Mouse (Mus musculus): ENCODE results near the gene Muc13. TPM values are rescaled to one million over a fixed set of nuclear protein-coding genes. Genes with fewer than 3 reads are reported as not detected.

The Muc13 gene
- total and polyA plus RNA-seq, 2 experiments from 2014 or later, result not detected

- no peak for DNase-seq (ENCODE audit: low spot score)
- no peak overlapping the region for H3K4me3 ChIP-seq (ENCODE audit: low read depth, low read length)
- TF ChIP-seq CTCF (IDR thresholded peaks at IDR 0.05; ENCODE audit: low read depth) (no peak), EP300 (IDR thresholded peaks at IDR 0.05; ENCODE audit: low read depth) (no peak)
- H3K27ac ChIP-seq (ENCODE audit: low read depth), result no peak overlapping the region
- no peak overlapping the region for H3K4me2 ChIP-seq (ENCODE audit: low read depth, low read length)
- peaks cover 6% of the 10 kb centered on the region for H3K4me1 ChIP-seq (ENCODE audit: control insufficient read depth, insufficient read depth)
- WGBS, result 62% methylated on average over 5 of the region's 5 CpGs
- H3K36me3 ChIP-seq (replicated peaks; ENCODE audit: control insufficient read depth, insufficient read depth, low read length), result no peaks in the 10 kb centered on the region
- no peaks in the 10 kb centered on the region for H3K27me3 ChIP-seq (ENCODE audit: control insufficient read depth, insufficient read depth, low read length)
- ATAC-seq (ENCODE audit: insufficient read depth, low read depth), result no peak
- no peak overlapping the region for H3K9ac ChIP-seq (replicated peaks; ENCODE audit: low read depth, low read length)
- no peaks in the 10 kb centered on the region for H3K9me3 ChIP-seq (replicated peaks; ENCODE audit: control insufficient read depth, low read length)
These were observed 11.8 kb upstream of the Muc13 start for GRCm38 (mm10) chr16:33781789-33782728.

- Histone ChIP-seq H3K36me3 (replicated peaks; ENCODE audit: control insufficient read depth, insufficient read depth, low read length) (no peaks in the 10 kb centered on the region), H3K4me2 (ENCODE audit: low read depth, low read length) (no peak overlapping the region), H3K4me3 (ENCODE audit: low read depth, low read length) (no peak overlapping the region), H3K27me3 (ENCODE audit: control insufficient read depth, insufficient read depth, low read length) (no peaks in the 10 kb centered on the region), H3K9ac (replicated peaks; ENCODE audit: low read depth, low read length) (no peak overlapping the region), H3K4me1 (ENCODE audit: control insufficient read depth, insufficient read depth) (peaks cover 8% of the 10 kb centered on the region), H3K9me3 (replicated peaks; ENCODE audit: control insufficient read depth, low read length) (no peaks in the 10 kb centered on the region), H3K27ac (ENCODE audit: low read depth) (no peak overlapping the region)
- 86% methylated on average over 1 of the region's 1 CpGs for WGBS
- ATAC-seq (ENCODE audit: insufficient read depth, low read depth), result no peak
- no peak for TF ChIP-seq EP300 (IDR thresholded peaks at IDR 0.05; ENCODE audit: low read depth)
- no peak for TF ChIP-seq CTCF (IDR thresholded peaks at IDR 0.05; ENCODE audit: low read depth)
- no peak for DNase-seq (ENCODE audit: low spot score)
These were observed 11.1 kb upstream of the Muc13 start for GRCm38 (mm10) chr16:33782729-33783091.

GRCm38 (mm10) chr16:33784547-33784946 is 9.3 kb upstream of the Muc13 start:
- 73% methylated on average over 1 of the region's 1 CpGs for WGBS
- no peak for ATAC-seq (ENCODE audit: insufficient read depth, low read depth)
- no peaks in the 10 kb centered on the region for H3K27me3 ChIP-seq (ENCODE audit: control insufficient read depth, insufficient read depth, low read length)
- H3K9ac ChIP-seq (replicated peaks; ENCODE audit: low read depth, low read length), result no peak overlapping the region
- DNase-seq (ENCODE audit: low spot score), result no peak
- H3K4me3 ChIP-seq (ENCODE audit: low read depth, low read length), result no peak overlapping the region
- H3K4me2 ChIP-seq (ENCODE audit: low read depth, low read length), result no peak overlapping the region
- H3K4me1 ChIP-seq (ENCODE audit: control insufficient read depth, insufficient read depth), result peaks cover 8% of the 10 kb centered on the region
- no peaks in the 10 kb centered on the region for H3K36me3 ChIP-seq (replicated peaks; ENCODE audit: control insufficient read depth, insufficient read depth, low read length)
- H3K9me3 ChIP-seq (replicated peaks; ENCODE audit: control insufficient read depth, low read length), result no peaks in the 10 kb centered on the region
- H3K27ac ChIP-seq (ENCODE audit: low read depth), result no peak overlapping the region
- TF ChIP-seq EP300 (IDR thresholded peaks at IDR 0.05; ENCODE audit: low read depth) (no peak), CTCF (IDR thresholded peaks at IDR 0.05; ENCODE audit: low read depth) (no peak)

- Histone ChIP-seq H3K27me3 (ENCODE audit: control insufficient read depth, insufficient read depth, low read length) (no peaks in the 10 kb centered on the region), H3K36me3 (replicated peaks; ENCODE audit: control insufficient read depth, insufficient read depth, low read length) (no peaks in the 10 kb centered on the region), H3K4me1 (ENCODE audit: control insufficient read depth, insufficient read depth) (peaks cover 8% of the 10 kb centered on the region), H3K9ac (replicated peaks; ENCODE audit: low read depth, low read length) (no peak overlapping the region), H3K27ac (ENCODE audit: low read depth) (no peak overlapping the region), H3K4me3 (ENCODE audit: low read depth, low read length) (no peak overlapping the region), H3K9me3 (replicated peaks; ENCODE audit: control insufficient read depth, low read length) (no peaks in the 10 kb centered on the region), H3K4me2 (ENCODE audit: low read depth, low read length) (no peak overlapping the region)
- DNase-seq (ENCODE audit: low spot score) (no peak), ATAC-seq (ENCODE audit: insufficient read depth, low read depth) (no peak)
- no peak for TF ChIP-seq CTCF (IDR thresholded peaks at IDR 0.05; ENCODE audit: low read depth)
- TF ChIP-seq EP300 (IDR thresholded peaks at IDR 0.05; ENCODE audit: low read depth), result no peak
- WGBS, result 57% methylated on average over 8 of the region's 8 CpGs
These were observed 8.6 kb upstream of the Muc13 start for GRCm38 (mm10) chr16:33785092-33785704.

GRCm38 (mm10) chr16:33786657-33787390 is 7.0 kb upstream of the Muc13 start:
- DNase-seq (ENCODE audit: low spot score), result no peak
- no peak for TF ChIP-seq EP300 (IDR thresholded peaks at IDR 0.05; ENCODE audit: low read depth)
- no peak for TF ChIP-seq CTCF (IDR thresholded peaks at IDR 0.05; ENCODE audit: low read depth)
- Histone ChIP-seq H3K4me3 (ENCODE audit: low read depth, low read length) (no peak overlapping the region), H3K4me2 (ENCODE audit: low read depth, low read length) (no peak overlapping the region), H3K9ac (replicated peaks; ENCODE audit: low read depth, low read length) (no peak overlapping the region), H3K4me1 (ENCODE audit: control insufficient read depth, insufficient read depth) (peaks cover 8% of the 10 kb centered on the region), H3K9me3 (replicated peaks; ENCODE audit: control insufficient read depth, low read length) (no peaks in the 10 kb centered on the region), H3K36me3 (replicated peaks; ENCODE audit: control insufficient read depth, insufficient read depth, low read length) (no peaks in the 10 kb centered on the region), H3K27ac (ENCODE audit: low read depth) (no peak overlapping the region), H3K27me3 (ENCODE audit: control insufficient read depth, insufficient read depth, low read length) (no peaks in the 10 kb centered on the region)
- 45% methylated on average over 7 of the region's 7 CpGs for WGBS
- no peak for ATAC-seq (ENCODE audit: insufficient read depth, low read depth)
